Mouse (Mus musculus): ENCODE measurements around the gene Ttyh3.

DNA sequence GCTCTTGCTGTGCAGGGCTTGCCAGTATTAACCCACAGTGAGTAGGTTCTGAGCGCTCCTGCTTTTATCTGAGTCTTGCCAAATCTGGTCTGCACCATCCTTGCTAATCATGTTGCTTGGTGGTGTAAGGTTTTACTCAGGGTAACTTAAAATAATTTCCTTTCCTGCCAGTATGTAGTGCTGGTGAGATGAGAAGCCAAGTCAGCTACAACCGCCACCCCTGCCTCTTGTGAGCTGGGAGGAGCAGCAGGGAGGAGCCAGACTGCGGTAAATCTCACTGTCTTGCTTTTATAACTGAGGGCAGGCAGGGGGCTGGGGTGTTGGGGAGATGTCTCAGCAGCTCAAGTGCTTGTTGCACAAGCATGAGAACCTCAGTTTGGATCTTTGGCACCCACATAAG, 39.6 kb upstream of the Ttyh3 start:
- TF ChIP-seq CTCF (conservative IDR thresholded peaks at IDR 0.05; ENCODE audit: low read length) = no peak
- no peak for TF ChIP-seq NANOG (IDR thresholded peaks at IDR 0.05; ENCODE audit: borderline replicate concordance, low read length)
- TF ChIP-seq POU5F1 (IDR thresholded peaks at IDR 0.05; ENCODE audit: borderline replicate concordance, low read length) = no peak
